8 mouse cellular contexts compared by ENCODE assay signal in genomic region chr11:102207825-102208777, GRCm38 (mm10). TPM values are rescaled to one million over a fixed set of nuclear protein-coding genes. Genes with fewer than 3 reads are reported as not detected.
DNase-seq lines count a peak whose midpoint lies in the region; ATAC-seq lines count a peak whose summit lies in the region.

No protein-coding gene starts in this region.

- H3K9ac ChIP-seq in embryonic facial prominence, embryonic 11.5 days (replicated peaks; ENCODE audit: low read length) = peak overlapping the region; percentile 18
- no peak overlapping the region for H3K9ac ChIP-seq in hindbrain, embryonic 16.5 days (ENCODE audit: low read depth, low read length)

- H3K4me1 ChIP-seq in embryonic facial prominence, embryonic 11.5 days (ENCODE audit: control insufficient read depth, insufficient read depth, low read length) = peaks cover 13% of the 10 kb centered on the region
- H3K4me1 ChIP-seq in hindbrain, embryonic 16.5 days (ENCODE audit: control insufficient read depth, insufficient read depth, low read depth, low read length) = peaks cover 31% of the 10 kb centered on the region
- peaks cover 90% of the 10 kb centered on the region for H3K4me1 ChIP-seq in megakaryocyte, embryonic 14.5 days

- H3K4me2 ChIP-seq in embryonic facial prominence, embryonic 11.5 days (ENCODE audit: low read depth, low read length) = no peak overlapping the region
- H3K4me2 ChIP-seq in hindbrain, embryonic 16.5 days (ENCODE audit: low read length) = 0 out of 2 replicates have a peak overlapping the region, but pooled peaks have one; percentile 22

- peak overlapping the region; percentile 28; the same call in 1 of the 2 replicates for H3K27ac ChIP-seq in embryonic facial prominence, embryonic 11.5 days (replicated peaks; ENCODE audit: low read depth, low read length)
- peak overlapping the region; percentile 56; the same call in 1 of the 2 replicates for H3K27ac ChIP-seq in hindbrain, embryonic 16.5 days (ENCODE audit: low read depth, low read length)

- ATAC-seq in embryonic facial prominence, embryonic 11.5 days (replicated peaks; ENCODE audit: insufficient number of reproducible peaks, low FRiP score, low TSS enrichment, low read depth) = no peak
- 0 out of 2 replicates have a peak, but pooled peaks have one; percentile 16 for ATAC-seq in hindbrain, embryonic 16.5 days

- H3K4me3 ChIP-seq in embryonic facial prominence, embryonic 11.5 days (ENCODE audit: low read depth, low read length) = no peak overlapping the region
- no peak overlapping the region for H3K4me3 ChIP-seq in hindbrain, embryonic 16.5 days (ENCODE audit: low read length)
- peak overlapping the region; percentile 87 for H3K4me3 ChIP-seq in megakaryocyte, embryonic 14.5 days (replicated peaks)

- no peaks in the 10 kb centered on the region; the same call in 1 of the 2 replicates for H3K36me3 ChIP-seq in embryonic facial prominence, embryonic 11.5 days (replicated peaks; ENCODE audit: control insufficient read depth, insufficient read depth, low read depth, low read length)
- peaks cover 15% of the 10 kb centered on the region for H3K36me3 ChIP-seq in hindbrain, embryonic 16.5 days (ENCODE audit: control insufficient read depth, insufficient read depth, low read length)
- peaks cover 96% of the 10 kb centered on the region for H3K36me3 ChIP-seq in megakaryocyte, embryonic 14.5 days (replicated peaks; ENCODE audit: low read length)

- H3K27me3 ChIP-seq in embryonic facial prominence, embryonic 11.5 days (ENCODE audit: control insufficient read depth, insufficient read depth, low read length) = no peaks in the 10 kb centered on the region
- no peaks in the 10 kb centered on the region for H3K27me3 ChIP-seq in hindbrain, embryonic 16.5 days (replicated peaks; ENCODE audit: control insufficient read depth, insufficient read depth, low read length)
- no peaks in the 10 kb centered on the region for H3K27me3 ChIP-seq in megakaryocyte, embryonic 14.5 days (replicated peaks)

- DNase-seq in layer of hippocampus, adult 11-12 months (ENCODE audit: low spot score) = peak; percentile 61
- DNase-seq in layer of hippocampus, adult 9-10 months (ENCODE audit: low spot score) = no peak
- no peak for DNase-seq in embryonic facial prominence, embryonic 11.5 days (ENCODE audit: low spot score)
- peak; percentile 44 for DNase-seq in yolk sac, embryonic 10.5 days (ENCODE audit: low spot score)
- DNase-seq in testis, postnatal 14 days (ENCODE audit: low spot score) = no peak
- DNase-seq in adrenal gland, postnatal 36 days = no peak

- H3K9me3 ChIP-seq in embryonic facial prominence, embryonic 11.5 days (replicated peaks; ENCODE audit: control insufficient read depth, low read length) = no peaks in the 10 kb centered on the region
- H3K9me3 ChIP-seq in hindbrain, embryonic 16.5 days (ENCODE audit: control insufficient read depth, low read length) = no peaks in the 10 kb centered on the region
- H3K9me3 ChIP-seq in megakaryocyte, embryonic 14.5 days = no peaks in the 10 kb centered on the region

- 33% methylated on average over 11 of the region's 11 CpGs for WGBS in embryonic facial prominence, embryonic 11.5 days
- 31% methylated on average over 11 of the region's 11 CpGs for WGBS in hindbrain, embryonic 16.5 days

RNA-seq across cellular contexts. Expression of gene G6pc3, which starts 18.7 kb away (rescaled TPM):
- 33.3 and 37.1 TPM in 2 replicates for polyA plus RNA-seq in embryonic facial prominence, embryonic 11.5 days (2014; fragmentation: Nextera tagmentation; extraction: Ambion mirVana)
- 44.3 and 45.9 TPM in 2 replicates for polyA plus RNA-seq in hindbrain, embryonic 16.5 days (2015; fragmentation: Nextera tagmentation; extraction: Ambion mirVana)
- polyA plus RNA-seq in megakaryocyte, embryonic 14.5 days (2012; ENCODE audit: insufficient read depth, low replicate concordance) = 32.9 and 73.3 TPM in 2 replicates
- 100 to 1,000 TPM; 126 to 133 TPM for total RNA-seq in adrenal gland, postnatal 36 days (2021)

RNA-seq across cellular contexts. Expression of gene Hdac5, which starts 21.9 kb away (rescaled TPM):
- 21.9 and 24.0 TPM in 2 replicates for polyA plus RNA-seq in embryonic facial prominence, embryonic 11.5 days (2014; fragmentation: Nextera tagmentation; extraction: Ambion mirVana)
- polyA plus RNA-seq in hindbrain, embryonic 16.5 days (2015; fragmentation: Nextera tagmentation; extraction: Ambion mirVana) = 75.8 and 83.0 TPM in 2 replicates
- 384 and 644 TPM in 2 replicates for polyA plus RNA-seq in megakaryocyte, embryonic 14.5 days (2012; ENCODE audit: insufficient read depth, low replicate concordance)
- total RNA-seq in adrenal gland, postnatal 36 days (2021) = 10 to 100 TPM; 96.3 to 96.5 TPM

RNA-seq across cellular contexts. Expression of gene Lsm12, which starts 23.0 kb away (rescaled TPM):
- polyA plus RNA-seq in embryonic facial prominence, embryonic 11.5 days (2014; fragmentation: Nextera tagmentation; extraction: Ambion mirVana) = 71.3 and 76.5 TPM in 2 replicates
- polyA plus RNA-seq in hindbrain, embryonic 16.5 days (2015; fragmentation: Nextera tagmentation; extraction: Ambion mirVana) = 99.0 and 116 TPM in 2 replicates
- polyA plus RNA-seq in megakaryocyte, embryonic 14.5 days (2012; ENCODE audit: insufficient read depth, low replicate concordance) = 36.7 and 120 TPM in 2 replicates
- total RNA-seq in adrenal gland, postnatal 36 days (2021) = 10 to 100 TPM; 81.9 to 90.1 TPM

RNA-seq across cellular contexts. Expression of gene BC030867, which starts 40.6 kb away (rescaled TPM):
- polyA plus RNA-seq in embryonic facial prominence, embryonic 11.5 days (2014; fragmentation: Nextera tagmentation; extraction: Ambion mirVana) = 20.8 and 20.9 TPM in 2 replicates
- polyA plus RNA-seq in hindbrain, embryonic 16.5 days (2015; fragmentation: Nextera tagmentation; extraction: Ambion mirVana) = 2.9 and 3.6 TPM in 2 replicates
- polyA plus RNA-seq in megakaryocyte, embryonic 14.5 days (2012; ENCODE audit: insufficient read depth, low replicate concordance) = 2.6 and 4.2 TPM in 2 replicates
- under 1 TPM; 0.66 to 0.76 TPM for total RNA-seq in adrenal gland, postnatal 36 days (2021)

RNA-seq across cellular contexts. Expression of gene Tmem101, which starts 51.9 kb away (rescaled TPM):
- 37.0 and 37.8 TPM in 2 replicates for polyA plus RNA-seq in embryonic facial prominence, embryonic 11.5 days (2014; fragmentation: Nextera tagmentation; extraction: Ambion mirVana)
- polyA plus RNA-seq in hindbrain, embryonic 16.5 days (2015; fragmentation: Nextera tagmentation; extraction: Ambion mirVana) = 42.2 and 47.7 TPM in 2 replicates
- polyA plus RNA-seq in megakaryocyte, embryonic 14.5 days (2012; ENCODE audit: insufficient read depth, low replicate concordance) = 13.5 TPM in 1 of 2 replicates, not detected in the other
- total RNA-seq in adrenal gland, postnatal 36 days (2021) = 10 to 100 TPM; 15.2 to 17.7 TPM

Comparison
In these comparisons a context has a peak if more than half of its experiments do, and no peak if none do; other contexts are left out.
1. DNase-seq: peak in layer of hippocampus, adult 11-12 months (single experiment) and yolk sac, embryonic 10.5 days (single experiment); none in layer of hippocampus, adult 9-10 months (single experiment), embryonic facial prominence, embryonic 11.5 days (single experiment), testis, postnatal 14 days (single experiment) and adrenal gland, postnatal 36 days (0 of 2).